Mouse (Mus musculus) spleen, adult 2 months (tissue): ENCODE data around the gene Arhgef10l. TPM values are rescaled to one million over a fixed set of nuclear protein-coding genes. Genes with fewer than 3 reads are reported as not detected.

ENCODE experiments used
- DNase-seq, 2 experiments: peaks; one replicate each; pipeline versions ENCODE4 v3.0.0 to v3.0.0-alpha.2; 2012 to 2021; ENCODE audit warnings: low spot score in 2 of 2, low read depth in 1 of 2
- H3K27ac ChIP-seq: fragments of 200-500 bp; 2 replicates; pipeline ENCODE4 v1.5.1; 2012; ENCODE audit warnings: low read length, inconsistent platforms; ENCODE audit not compliant: insufficient read depth
- H3K27me3 ChIP-seq: fragments of 200-500 bp; 2 replicates; pipeline ENCODE4 v1.6.1; 2012; ENCODE audit warnings: mild to moderate bottlenecking, moderate library complexity, low read length, inconsistent platforms; ENCODE audit not compliant: control insufficient read depth, insufficient read depth
- H3K36me3 ChIP-seq: fragments of 200-500 bp; 2 replicates; pipeline ENCODE4 v1.6.1; 2012; ENCODE audit warnings: mild to moderate bottlenecking, low read length, inconsistent platforms; ENCODE audit not compliant: control insufficient read depth, insufficient read depth
- H3K4me1 ChIP-seq: fragments of 200-500 bp; 2 replicates; pipeline ENCODE4 v1.6.1; 2011; ENCODE audit warnings: inconsistent platforms; ENCODE audit not compliant: control insufficient read depth, insufficient read depth, insufficient read length
- H3K4me3 ChIP-seq: fragments of 200-500 bp; 2 replicates; pipeline ENCODE4 v1.5.1; 2011; ENCODE audit warnings: mild to moderate bottlenecking, inconsistent platforms; ENCODE audit not compliant: insufficient read depth, insufficient read length; ENCODE audit errors: extremely low read depth
- CTCF ChIP-seq: fragments of 200-500 bp; IDR thresholded peaks from 2 replicates; pipeline ENCODE4 v1.5.1; 2011; ENCODE audit warnings: mild to moderate bottlenecking, inconsistent platforms; ENCODE audit not compliant: insufficient read depth, insufficient read length, insufficient replicate concordance; ENCODE audit errors: extremely low read depth
- POLR2A ChIP-seq: fragments of 200-500 bp; IDR thresholded peaks from 2 replicates; pipeline ENCODE4 v1.6.1; 2011; ENCODE audit warnings: low read depth, low read length, inconsistent platforms
- WGBS: fragments of 180-500 bp; shearing (Covaris S2); methylation state at CpG from one replicate; pipeline ENCODE4 v1.1.7; 2018; 5-methylcytosine and 5-hydroxymethylcytosine counted together
- polyA plus RNA-seq: library from polyadenylated mRNA; depleted of rRNA; stranded (reverse); fragments of >200 nt; gene quantifications from 2 replicates; pipeline ENCODE4 v1.2.3, GENCODE M21; 2012

Arhgef10l gene
- polyA plus RNA-seq, 1 experiment = 7.9 TPM

DNA sequence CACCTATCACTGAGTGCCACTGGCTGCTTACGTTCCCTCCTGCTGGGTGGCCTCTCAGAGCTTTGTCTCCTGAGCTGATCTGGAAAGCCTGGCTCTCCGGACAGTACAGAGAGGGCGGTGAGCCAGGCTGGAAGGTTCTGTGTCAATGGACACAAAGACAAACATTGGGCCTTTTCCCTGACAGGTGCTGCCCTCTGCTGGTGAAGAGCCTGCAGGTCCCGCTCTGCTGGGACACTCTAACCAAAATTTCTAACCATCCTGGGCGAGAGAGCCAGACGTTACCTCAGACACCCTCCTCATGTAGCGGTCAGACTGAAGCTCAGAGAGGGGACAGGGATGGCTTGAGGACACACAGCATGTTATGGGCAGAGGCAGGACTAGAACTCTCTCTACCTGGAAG lies 118.3 kb downstream of the Arhgef10l start:
- TF ChIP-seq CTCF (peak; percentile 81), POLR2A (no peak)
- peak in 1 of 2 experiments; percentile 44 for DNase-seq
- H3K36me3 ChIP-seq = no peaks in the 10 kb centered on the region
- 58% methylated on average over 7 of the region's 7 CpGs for WGBS
- H3K4me3 ChIP-seq = no peak overlapping the region
- no peaks in the 10 kb centered on the region for H3K27me3 ChIP-seq
- H3K4me1 ChIP-seq = no peaks in the 10 kb centered on the region
- no peak overlapping the region for H3K27ac ChIP-seq

- H3K4me1 ChIP-seq = no peaks in the 10 kb centered on the region
- no peaks in the 10 kb centered on the region for H3K27me3 ChIP-seq
- 54% methylated on average over 11 of the region's 11 CpGs for WGBS
- no peak overlapping the region for H3K27ac ChIP-seq
- H3K4me3 ChIP-seq = no peak overlapping the region
- DNase-seq = peak in 1 of 2 experiments; percentile 14
- no peaks in the 10 kb centered on the region for H3K36me3 ChIP-seq
- TF ChIP-seq CTCF (peak; percentile 42; the same call in 1 of the 2 replicates), POLR2A (no peak)
Observed at GRCm38 (mm10) chr4:140539125-140539524, 126.7 kb downstream of the Arhgef10l start.

DNA sequence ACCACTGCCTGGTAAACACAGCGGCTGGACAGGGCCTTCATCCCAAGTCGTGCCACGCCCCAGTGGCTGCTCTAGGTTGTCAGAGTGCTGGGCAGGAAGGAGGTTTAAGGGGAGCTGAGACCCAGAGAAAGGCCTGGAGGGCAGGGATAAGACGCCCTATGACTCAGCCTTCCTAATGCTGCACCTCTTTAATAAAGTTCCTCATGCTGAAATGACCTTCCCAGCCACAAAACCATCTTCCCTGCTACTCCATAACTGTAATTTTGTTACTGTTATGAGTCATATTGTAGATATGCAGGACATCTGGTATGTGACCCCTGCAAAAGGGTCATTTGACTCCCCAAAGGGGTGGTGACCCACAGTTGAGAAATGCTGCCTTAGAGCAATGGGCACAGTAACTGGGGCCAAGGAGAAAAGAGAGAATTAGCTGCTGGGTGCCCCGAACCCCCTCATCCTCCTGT lies 128.2 kb downstream of the Arhgef10l start:
- 76% methylated on average over 5 of the region's 5 CpGs for WGBS
- Histone ChIP-seq H3K27ac (no peak overlapping the region), H3K4me1 (no peaks in the 10 kb centered on the region), H3K4me3 (no peak overlapping the region), H3K27me3 (no peaks in the 10 kb centered on the region), H3K36me3 (no peaks in the 10 kb centered on the region)
- TF ChIP-seq CTCF = no peak
- TF ChIP-seq POLR2A = no peak
- no peak for DNase-seq

GRCm38 (mm10) chr4:140535323-140535722 lies 130.5 kb downstream of the Arhgef10l start:
- no peak for DNase-seq
- no peaks in the 10 kb centered on the region for H3K36me3 ChIP-seq
- H3K27ac ChIP-seq = no peak overlapping the region
- no peaks in the 10 kb centered on the region for H3K27me3 ChIP-seq
- no peak overlapping the region for H3K4me3 ChIP-seq
- WGBS = 88% methylated on average over 8 of the region's 8 CpGs
- TF ChIP-seq CTCF (no peak), POLR2A (no peak)
- no peaks in the 10 kb centered on the region for H3K4me1 ChIP-seq

- H3K4me3 ChIP-seq = no peak overlapping the region
- no peaks in the 10 kb centered on the region for H3K36me3 ChIP-seq
- no peaks in the 10 kb centered on the region for H3K4me1 ChIP-seq
- DNase-seq = no peak
- H3K27ac ChIP-seq = no peak overlapping the region
- TF ChIP-seq POLR2A (no peak), CTCF (no peak)
- WGBS = 84% methylated on average over 15 of the region's 15 CpGs
- no peaks in the 10 kb centered on the region for H3K27me3 ChIP-seq
Observed at GRCm38 (mm10) chr4:140532270-140532669, 133.5 kb downstream of the Arhgef10l start.

DNA sequence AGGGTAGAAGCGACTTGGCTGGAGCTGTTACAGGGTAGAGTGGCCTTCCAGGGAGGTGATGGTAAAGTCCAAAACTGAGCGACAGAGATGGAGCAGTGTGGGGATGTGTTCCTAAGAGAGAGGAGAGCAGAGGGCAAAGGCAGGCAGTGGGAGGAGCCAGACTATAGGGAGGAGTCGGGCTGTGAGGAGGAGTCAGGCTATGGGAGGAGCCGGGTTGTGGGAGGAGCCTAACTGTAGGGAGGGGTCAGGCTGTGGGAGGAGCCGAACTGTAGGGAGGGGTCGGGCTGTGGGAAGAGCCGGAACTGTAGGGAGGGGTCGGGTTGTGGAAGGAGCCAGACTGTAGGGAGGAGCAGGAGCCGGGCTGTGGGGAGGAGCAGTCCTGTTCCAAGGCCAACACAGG lies 134.8 kb downstream of the Arhgef10l start:
- 55% methylated on average over 9 of the region's 9 CpGs for WGBS
- no peak overlapping the region for H3K27ac ChIP-seq
- no peaks in the 10 kb centered on the region for H3K4me1 ChIP-seq
- TF ChIP-seq POLR2A (no peak), CTCF (no peak)
- no peak overlapping the region for H3K4me3 ChIP-seq
- no peaks in the 10 kb centered on the region for H3K27me3 ChIP-seq
- no peak for DNase-seq
- no peaks in the 10 kb centered on the region for H3K36me3 ChIP-seq

- Histone ChIP-seq H3K27me3 (no peaks in the 10 kb centered on the region), H3K36me3 (no peaks in the 10 kb centered on the region), H3K4me1 (no peaks in the 10 kb centered on the region), H3K4me3 (no peak overlapping the region), H3K27ac (no peak overlapping the region)
- DNase-seq = no peak
- TF ChIP-seq POLR2A = no peak
- no peak for TF ChIP-seq CTCF
- 86% methylated on average over 14 of the region's 14 CpGs for WGBS
Observed at GRCm38 (mm10) chr4:140529735-140530134, 136.1 kb downstream of the Arhgef10l start.
